In the genomic region with DNA sequence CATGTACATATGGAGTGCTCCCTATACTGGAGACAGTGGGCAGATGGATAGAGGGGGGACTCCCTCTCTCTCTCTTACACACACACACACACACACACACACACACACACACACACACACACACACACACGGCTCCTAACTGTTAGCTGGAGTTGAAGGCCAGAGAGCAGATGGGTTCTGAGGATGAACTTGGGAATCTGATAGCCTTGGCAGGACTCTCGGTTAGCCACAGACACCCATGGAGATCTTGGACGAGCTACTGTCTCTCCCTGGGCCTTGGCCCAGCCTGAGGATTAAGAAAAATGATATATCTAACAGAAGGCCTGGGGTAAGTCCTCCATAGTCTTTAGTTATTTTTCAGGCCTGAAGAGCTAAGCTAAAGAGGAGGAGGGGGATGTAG, we compare ENCODE assay signal across 13 mouse cellular contexts. TPM values are rescaled to one million over a fixed set of nuclear protein-coding genes. Genes with fewer than 3 reads are reported as not detected.
DNase-seq lines count a peak whose midpoint lies in the region; ATAC-seq lines count a peak whose summit lies in the region.
"Had no signal": no experiment of that assay in that cellular context is flagged by ENCODE, and none has a peak within 500 bp of the region (broad histone marks: within the 10 kb centered on the region; RNA-seq: fewer than 3 reads in every experiment).

No protein-coding gene starts in this region.

- intact Hi-C loops in left cerebral cortex, postnatal 4 days (cut with DNase I) = no loop called here
- intact Hi-C loops in left cerebral cortex, postnatal 14 days (cut with DNase I) = loop anchor here (5.0 kb wide), 1 partner anchor 39 kb away; a partner anchor contains a TSS
- intact Hi-C loops in gastrocnemius, postnatal 14 days (cut with DNase I; ENCODE audit: low total_unique reads) = no loop called here
- intact Hi-C loops in heart, postnatal 14 days (cut with DNase I) = no loop called here

- DNase-seq in left cerebral cortex, postnatal 4 days = peak; percentile 81
- no peak for DNase-seq in left cerebral cortex, postnatal 14 days (ENCODE audit: low spot score in 2 of 2)
- peak; percentile 91 for DNase-seq in cerebellum, adult 9-11 months
- peak; percentile 38 for DNase-seq in gastrocnemius, postnatal 14 days
- DNase-seq in heart, postnatal 14 days = no peak
- DNase-seq in heart, adult 18-20 months = no peak
- DNase-seq in adrenal gland, postnatal 25 days = no peak
- DNase-seq: kidney, postnatal 36 days; lung, postnatal 10 days had no signal

- ATAC-seq in cerebellum, adult (ENCODE audit: insufficient number of reproducible peaks, low FRiP score, low TSS enrichment) = peak; percentile 63
- ATAC-seq: forebrain, embryonic 15.5 days; intestine, postnatal 0 days; liver, embryonic 12.5 days had no signal

RNA-seq across cellular contexts. Expression of a gene that starts 3.0 kb away (rescaled TPM):
- 10 to 100 TPM; 90.7 to 95.1 TPM for total RNA-seq in left cerebral cortex, postnatal 4 days (2021)
- 10 to 100 TPM; 74.8 to 77.2 TPM for total RNA-seq in left cerebral cortex, postnatal 14 days (2021)
- 10 to 100 TPM; 27.1 to 27.9 TPM for total RNA-seq in gastrocnemius, postnatal 14 days (2021)
- total RNA-seq in heart, postnatal 14 days (2021) = 10 to 100 TPM; 51.0 to 55.5 TPM
- 10 to 100 TPM; 39.5 to 45.3 TPM for total RNA-seq in heart, adult 18-20 months (2021)
- 67.8 and 70.3 TPM in 2 replicates for total RNA-seq in adrenal gland, postnatal 25 days (2021)

RNA-seq across cellular contexts. Expression of a gene that starts 33.1 kb away (rescaled TPM):
- total RNA-seq in left cerebral cortex, postnatal 4 days (2021) = 1 to 10 TPM; 1.2 to 1.4 TPM
- total RNA-seq in left cerebral cortex, postnatal 14 days (2021) = 1 to 10 TPM; 1.2 to 1.3 TPM
- total RNA-seq in gastrocnemius, postnatal 14 days (2021) = not detected
- under 1 TPM in 1 of 2 experiments, not detected in 1; 0.76 TPM for total RNA-seq in heart, postnatal 14 days (2021)
- total RNA-seq in heart, adult 18-20 months (2021) = under 1 TPM; 0.18 to 0.50 TPM
- 0.33 and 0.38 TPM in 2 replicates for total RNA-seq in adrenal gland, postnatal 25 days (2021)

RNA-seq across cellular contexts. Expression of a gene that starts 41.6 kb away (rescaled TPM):
- total RNA-seq in left cerebral cortex, postnatal 4 days (2021) = 1 to 10 TPM; 7.5 to 9.5 TPM
- 1 to 10 TPM; 5.9 to 6.9 TPM for total RNA-seq in left cerebral cortex, postnatal 14 days (2021)
- 1 to 10 TPM; 1.7 to 3.2 TPM for total RNA-seq in gastrocnemius, postnatal 14 days (2021)
- 1 to 10 TPM; 4.4 to 4.7 TPM for total RNA-seq in heart, postnatal 14 days (2021)
- total RNA-seq in heart, adult 18-20 months (2021) = 1 to 10 TPM; 6.0 to 6.1 TPM
- total RNA-seq in adrenal gland, postnatal 25 days (2021) = 7.8 and 10.7 TPM in 2 replicates

Comparison
In these comparisons a context has a peak if more than half of its experiments do, and no peak if none do; other contexts are left out.
1. DNase-seq: peak in left cerebral cortex, postnatal 4 days (single experiment), cerebellum, adult 9-11 months (single experiment) and gastrocnemius, postnatal 14 days (single experiment); none in left cerebral cortex, postnatal 14 days (0 of 2), heart, postnatal 14 days (0 of 2), heart, adult 18-20 months (0 of 2) and adrenal gland, postnatal 25 days (single experiment).